Mouse (Mus musculus) heart, embryonic 11.5 days (tissue): ENCODE measurements at regions not wholly inside any gene's neighbourhood (a gene's known extent, or its start where the extent isn't known, plus 50 kb on each side); places are given as distances from the start of the nearest gene placed in this dataset.

ENCODE experiments used
- ATAC-seq: fragments of 200-750 bp; cut with Nextera tagmentation; replicated peaks from 2 replicates; pipeline ENCODE4 v1.8.0; 2017; ENCODE audit warnings: moderate library complexity; ENCODE audit not compliant: insufficient number of reproducible peaks, low FRiP score, low TSS enrichment
- H3K27ac ChIP-seq: fragments of 300-500 bp; sonication (generic); 2 replicates; pipeline ENCODE4 v1.5.1; 2014; ENCODE audit warnings: mild to moderate bottlenecking, low read depth, low read length
- H3K27me3 ChIP-seq: fragments of 300-500 bp; sonication (generic); 2 replicates; pipeline ENCODE4 v1.6.1; 2014; ENCODE audit warnings: mild to moderate bottlenecking, low read length, mixed read lengths; ENCODE audit not compliant: control insufficient read depth, insufficient read depth
- H3K36me3 ChIP-seq: fragments of 300-500 bp; sonication (generic); 2 replicates; pipeline ENCODE4 v1.6.1; 2014; ENCODE audit warnings: mild to moderate bottlenecking, low read length, moderate library complexity, mixed read lengths; ENCODE audit not compliant: control insufficient read depth, insufficient read depth
- H3K4me1 ChIP-seq: fragments of 300-500 bp; sonication (generic); 2 replicates; pipeline ENCODE4 v1.6.1; 2014; ENCODE audit warnings: low read length; ENCODE audit not compliant: control insufficient read depth, insufficient read depth
- H3K4me2 ChIP-seq: fragments of 300-500 bp; sonication (generic); 2 replicates; pipeline ENCODE4 v1.6.1; 2014; ENCODE audit warnings: mild to moderate bottlenecking, moderate library complexity
- H3K4me3 ChIP-seq: fragments of 300-500 bp; sonication (generic); 2 replicates; pipeline ENCODE4 v1.5.1; 2014; ENCODE audit warnings: low read depth, low read length
- H3K9ac ChIP-seq: fragments of 300-500 bp; sonication (generic); 2 replicates; pipeline ENCODE4 v1.6.1; 2014; ENCODE audit warnings: mild to moderate bottlenecking, low read depth, low read length, moderate library complexity
- H3K9me3 ChIP-seq: fragments of 300-500 bp; sonication (generic); replicated peaks from 2 replicates; pipeline ENCODE4 v1.6.1; 2016; ENCODE audit warnings: low read length; ENCODE audit not compliant: control insufficient read depth
- WGBS: fragments of 180-500 bp; shearing (Covaris S2); extraction: QIAGEN DNeasy Blood & Tissue Kit; methylation state at CpG from one replicate; pipeline ENCODE4 v1.1.7; 2014; ENCODE audit not compliant: insufficient replicate concordance; 5-methylcytosine and 5-hydroxymethylcytosine counted together

DNA sequence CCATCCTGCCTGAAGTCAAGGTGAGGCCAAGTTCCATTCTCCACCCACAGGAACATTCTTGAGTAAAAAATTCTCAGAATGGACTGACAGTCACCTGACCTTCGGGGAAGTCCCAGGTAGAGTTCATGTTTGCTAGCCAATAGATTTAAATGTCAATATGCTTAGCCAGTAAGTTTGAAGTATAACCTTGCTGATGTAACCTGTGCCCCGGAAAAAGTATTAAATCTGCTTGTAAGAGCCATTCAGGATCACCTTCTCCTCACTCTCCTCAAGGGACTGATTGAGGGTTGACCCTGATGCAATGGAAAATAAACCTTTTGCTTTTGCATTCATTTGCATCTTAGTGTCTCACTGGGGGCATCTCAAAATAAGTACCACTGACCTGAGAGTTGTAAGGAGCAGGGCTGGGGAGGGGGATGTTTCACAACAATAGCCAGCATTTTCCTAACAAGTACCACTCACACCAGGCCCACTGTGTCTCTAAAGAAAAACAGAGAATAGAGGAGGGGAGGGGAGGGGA, 60.3 kb upstream of the Ptprk start:
- ATAC-seq: no peak

More for the DNA sequence above, 60.3 kb upstream of the Ptprk start:
- Histone ChIP-seq H3K4me2 (no peak overlapping the region), H3K4me3 (no peak overlapping the region), H3K9me3 (no peaks in the 10 kb centered on the region), H3K9ac (no peak overlapping the region), H3K36me3 (no peaks in the 10 kb centered on the region), H3K27ac (no peak overlapping the region), H3K4me1 (no peaks in the 10 kb centered on the region), H3K27me3 (no peaks in the 10 kb centered on the region)
- WGBS: 68% methylated on average over 2 of the region's 2 CpGs
